Mouse (Mus musculus) forebrain, embryonic 15.5 days (tissue): ENCODE measurements around the gene Myf5. TPM values are rescaled to one million over a fixed set of nuclear protein-coding genes. Genes with fewer than 3 reads are reported as not detected.

Experiments used
- ATAC-seq: fragments of 200-750 bp; cut with Nextera tagmentation; replicated peaks from 2 replicates; pipeline ENCODE4 v1.8.0; 2017; ENCODE audit warnings: mild to moderate bottlenecking, moderate TSS enrichment, moderate library complexity
- H3K27ac ChIP-seq: fragments of 300-500 bp; sonication (generic); replicated peaks from 2 replicates; pipeline ENCODE4 v1.5.1; 2015; ENCODE audit warnings: mild to moderate bottlenecking, inconsistent platforms
- H3K27me3 ChIP-seq: fragments of 300-500 bp; sonication (generic); 2 replicates; pipeline ENCODE4 v1.6.1; 2015; ENCODE audit warnings: inconsistent platforms
- H3K36me3 ChIP-seq: fragments of 300-500 bp; sonication (generic); 2 replicates; pipeline ENCODE4 v1.6.1; 2015; ENCODE audit warnings: mild to moderate bottlenecking, inconsistent platforms
- H3K4me1 ChIP-seq: fragments of 300-500 bp; sonication (generic); 2 replicates; pipeline ENCODE4 v1.6.1; 2015; ENCODE audit warnings: inconsistent platforms
- H3K4me2 ChIP-seq: fragments of 300-500 bp; sonication (generic); replicated peaks from 2 replicates; pipeline ENCODE4 v1.6.1; 2015; ENCODE audit warnings: mild to moderate bottlenecking, inconsistent platforms
- H3K4me3 ChIP-seq: fragments of 300-500 bp; sonication (generic); 2 replicates; pipeline ENCODE4 v1.5.1; 2015; ENCODE audit warnings: mild to moderate bottlenecking, inconsistent platforms
- H3K9ac ChIP-seq: fragments of 300-500 bp; sonication (generic); replicated peaks from 2 replicates; pipeline ENCODE4 v1.6.1; 2015; ENCODE audit warnings: mild to moderate bottlenecking, inconsistent platforms
- H3K9me3 ChIP-seq: fragments of 300-500 bp; sonication (generic); 2 replicates; pipeline ENCODE4 v1.6.1; 2016; ENCODE audit warnings: inconsistent platforms
- WGBS: fragments of 180-500 bp; shearing (Covaris S2); methylation state at CpG from one replicate; pipeline ENCODE4 v1.1.7; 2015; ENCODE audit warnings: mixed read lengths; 5-methylcytosine and 5-hydroxymethylcytosine counted together
- polyA plus RNA-seq: library from polyadenylated mRNA; unstranded; fragments of >200 nt; fragmentation: Nextera tagmentation; extraction: Ambion mirVana; gene quantifications from 2 replicates; pipeline ENCODE4 v1.2.1, GENCODE M21; 2015

Myf5 gene
- polyA plus RNA-seq, result not detected in 2 replicates

GRCm38 (mm10) chr10:107485870-107486269 lies at the start of gene Myf5:
Gene Myf5 (minus strand): TSS chr10:107486134.
- H3K4me1 ChIP-seq, result no peaks in the 10 kb centered on the region
- no peak within 1 kb of the TSS for H3K9ac ChIP-seq
- 70% methylated on average over 8 of the region's 8 CpGs for WGBS
- no peak within 1 kb of the TSS for H3K27ac ChIP-seq
- H3K4me3 ChIP-seq, result no peak within 1 kb of the TSS
- no peaks in the 10 kb centered on the region for H3K36me3 ChIP-seq
- ATAC-seq, result no peak
- H3K27me3 ChIP-seq, result no peaks in the 10 kb centered on the region
- no peak within 1 kb of the TSS for H3K4me2 ChIP-seq
- no peaks in the 10 kb centered on the region for H3K9me3 ChIP-seq

- ATAC-seq, result no peak
- no peaks in the 10 kb centered on the region for H3K4me1 ChIP-seq
- WGBS, result 86% methylated on average over 1 of the region's 1 CpGs
- H3K9ac ChIP-seq, result no peak overlapping the region
- H3K27me3 ChIP-seq, result no peaks in the 10 kb centered on the region
- H3K9me3 ChIP-seq, result no peaks in the 10 kb centered on the region
- no peak overlapping the region for H3K4me2 ChIP-seq
- H3K36me3 ChIP-seq, result no peaks in the 10 kb centered on the region
- no peak overlapping the region for H3K4me3 ChIP-seq
- H3K27ac ChIP-seq, result no peak overlapping the region
Observed at GRCm38 (mm10) chr10:107528758-107529157, 42.8 kb upstream of the Myf5 start.

GRCm38 (mm10) chr10:107519216-107519615 lies 33.3 kb upstream of the Myf5 start:
- H3K9ac ChIP-seq, result no peak overlapping the region
- ATAC-seq, result no peak
- no peak overlapping the region for H3K4me2 ChIP-seq
- no peaks in the 10 kb centered on the region for H3K27me3 ChIP-seq
- H3K4me1 ChIP-seq, result no peaks in the 10 kb centered on the region
- H3K9me3 ChIP-seq, result no peaks in the 10 kb centered on the region
- WGBS, result 79% methylated on average over 5 of the region's 5 CpGs
- H3K27ac ChIP-seq, result no peak overlapping the region
- H3K36me3 ChIP-seq, result no peaks in the 10 kb centered on the region
- no peak overlapping the region for H3K4me3 ChIP-seq

GRCm38 (mm10) chr10:107516641-107517040 lies 30.7 kb upstream of the Myf5 start:
- Histone ChIP-seq H3K4me3 (no peak overlapping the region), H3K4me1 (no peaks in the 10 kb centered on the region), H3K4me2 (no peak overlapping the region), H3K36me3 (no peaks in the 10 kb centered on the region), H3K27me3 (no peaks in the 10 kb centered on the region), H3K9me3 (no peaks in the 10 kb centered on the region), H3K9ac (no peak overlapping the region), H3K27ac (no peak overlapping the region)
- 86% methylated on average over 7 of the region's 7 CpGs for WGBS
- no peak for ATAC-seq

- Histone ChIP-seq H3K27me3 (no peaks in the 10 kb centered on the region), H3K4me2 (no peak overlapping the region), H3K36me3 (no peaks in the 10 kb centered on the region), H3K4me1 (no peaks in the 10 kb centered on the region), H3K9ac (no peak overlapping the region), H3K4me3 (no peak overlapping the region), H3K27ac (no peak overlapping the region), H3K9me3 (no peaks in the 10 kb centered on the region)
- ATAC-seq, result no peak
- WGBS, result 68% methylated on average over 7 of the region's 7 CpGs
Observed at GRCm38 (mm10) chr10:107514735-107515134, 28.8 kb upstream of the Myf5 start.

- Histone ChIP-seq H3K4me3 (no peak overlapping the region), H3K27ac (no peak overlapping the region), H3K36me3 (no peaks in the 10 kb centered on the region), H3K4me2 (no peak overlapping the region), H3K4me1 (no peaks in the 10 kb centered on the region), H3K27me3 (no peaks in the 10 kb centered on the region), H3K9ac (no peak overlapping the region), H3K9me3 (no peaks in the 10 kb centered on the region)
- ATAC-seq, result no peak
- WGBS, result 95% methylated on average over 2 of the region's 2 CpGs
Observed at GRCm38 (mm10) chr10:107506397-107506796, 20.5 kb upstream of the Myf5 start.

GRCm38 (mm10) chr10:107503430-107503829 lies 17.5 kb upstream of the Myf5 start:
- no peak overlapping the region for H3K9ac ChIP-seq
- no peaks in the 10 kb centered on the region for H3K36me3 ChIP-seq
- ATAC-seq, result no peak
- 60% methylated on average over 4 of the region's 4 CpGs for WGBS
- no peaks in the 10 kb centered on the region for H3K4me1 ChIP-seq
- no peaks in the 10 kb centered on the region for H3K27me3 ChIP-seq
- H3K4me3 ChIP-seq, result no peak overlapping the region
- H3K4me2 ChIP-seq, result no peak overlapping the region
- no peak overlapping the region for H3K27ac ChIP-seq
- no peaks in the 10 kb centered on the region for H3K9me3 ChIP-seq

GRCm38 (mm10) chr10:107502193-107502592 lies 16.3 kb upstream of the Myf5 start:
- Histone ChIP-seq H3K4me1 (no peaks in the 10 kb centered on the region), H3K4me3 (no peak overlapping the region), H3K9ac (no peak overlapping the region), H3K27ac (no peak overlapping the region), H3K9me3 (no peaks in the 10 kb centered on the region), H3K27me3 (no peaks in the 10 kb centered on the region), H3K4me2 (no peak overlapping the region), H3K36me3 (no peaks in the 10 kb centered on the region)
- ATAC-seq, result no peak
- 95% methylated on average over 7 of the region's 7 CpGs for WGBS

GRCm38 (mm10) chr10:107499656-107500055 lies 13.7 kb upstream of the Myf5 start:
- Histone ChIP-seq H3K27me3 (no peaks in the 10 kb centered on the region), H3K9ac (no peak overlapping the region), H3K27ac (no peak overlapping the region), H3K36me3 (no peaks in the 10 kb centered on the region), H3K4me2 (no peak overlapping the region), H3K4me1 (no peaks in the 10 kb centered on the region), H3K4me3 (no peak overlapping the region), H3K9me3 (no peaks in the 10 kb centered on the region)
- ATAC-seq, result no peak
- 89% methylated on average over 7 of the region's 7 CpGs for WGBS

GRCm38 (mm10) chr10:107496402-107496801 lies 10.5 kb upstream of the Myf5 start:
- no peaks in the 10 kb centered on the region for H3K4me1 ChIP-seq
- H3K4me2 ChIP-seq, result no peak overlapping the region
- H3K27ac ChIP-seq, result no peak overlapping the region
- no peaks in the 10 kb centered on the region for H3K9me3 ChIP-seq
- H3K9ac ChIP-seq, result no peak overlapping the region
- H3K27me3 ChIP-seq, result no peaks in the 10 kb centered on the region
- H3K36me3 ChIP-seq, result no peaks in the 10 kb centered on the region
- no peak for ATAC-seq
- no peak overlapping the region for H3K4me3 ChIP-seq
- WGBS, result 95% methylated on average over 1 of the region's 1 CpGs

GRCm38 (mm10) chr10:107494568-107494967 lies 8.6 kb upstream of the Myf5 start, which contains the start of gene Myf6:
Gene Myf6 (minus strand): TSS chr10:107494737.
- 96% methylated on average over 6 of the region's 6 CpGs for WGBS
- Histone ChIP-seq H3K4me2 (peak within 1 kb of the TSS; percentile 57), H3K27ac (no peak within 1 kb of the TSS), H3K9ac (no peak within 1 kb of the TSS), H3K4me1 (no peaks in the 10 kb centered on the region), H3K4me3 (peak within 1 kb of the TSS; percentile 37), H3K36me3 (no peaks in the 10 kb centered on the region), H3K9me3 (no peaks in the 10 kb centered on the region), H3K27me3 (no peaks in the 10 kb centered on the region)
- 0 out of 2 replicates have a peak, but pooled peaks have one; percentile 3 for ATAC-seq

- ATAC-seq, result peak; percentile 87
Observed at GRCm38 (mm10) chr10:107493580-107494474, 7.9 kb upstream of the Myf5 start.

More at GRCm38 (mm10) chr10:107493580-107494474, 7.9 kb upstream of the Myf5 start:
- H3K4me3 ChIP-seq, result peak overlapping the region; percentile 37
- peak overlapping the region; percentile 57 for H3K4me2 ChIP-seq
- H3K9me3 ChIP-seq, result no peaks in the 10 kb centered on the region
- H3K9ac ChIP-seq, result peak overlapping the region; percentile 33
- H3K36me3 ChIP-seq, result no peaks in the 10 kb centered on the region
- 47% methylated on average over 20 of the region's 20 CpGs for WGBS
- H3K4me1 ChIP-seq, result no peaks in the 10 kb centered on the region
- no peaks in the 10 kb centered on the region for H3K27me3 ChIP-seq
- no peak overlapping the region for H3K27ac ChIP-seq
